Mouse (Mus musculus) ES-E14 (cell line): ENCODE data around the gene Cacng5.

Source experiments
- MAFK ChIP-seq: IDR thresholded peaks from 2 replicates; pipeline ENCODE4 v1.6.1; 2014; ENCODE audit warnings: mild to moderate bottlenecking, low read depth, low read length, inconsistent platforms; ENCODE audit not compliant: insufficient read depth
- ZNF384 ChIP-seq: IDR thresholded peaks from 2 replicates; pipeline ENCODE4 v1.6.1; 2012; ENCODE audit warnings: low read depth, low read length, inconsistent platforms

- TF ChIP-seq ZNF384 (no peak), MAFK (no peak)
These were observed 33.1 kb upstream of the Cacng5 start for GRCm38 (mm10) chr11:107947951-107948350.
